Mouse (Mus musculus) liver, embryonic 14 days (tissue): ENCODE measurements around the gene Zcchc2. TPM values are rescaled to one million over a fixed set of nuclear protein-coding genes. Genes with fewer than 3 reads are reported as not detected.

Source experiments
- polyA plus RNA-seq: library from polyadenylated mRNA; depleted of rRNA; stranded (reverse); fragments of >200 nt; gene quantifications from 2 replicates; pipeline ENCODE4 v1.2.3, GENCODE M21; 2012; rRNA removed

Gene Zcchc2
- polyA plus RNA-seq: 4.2 and 4.7 TPM in 2 replicates

DNA sequence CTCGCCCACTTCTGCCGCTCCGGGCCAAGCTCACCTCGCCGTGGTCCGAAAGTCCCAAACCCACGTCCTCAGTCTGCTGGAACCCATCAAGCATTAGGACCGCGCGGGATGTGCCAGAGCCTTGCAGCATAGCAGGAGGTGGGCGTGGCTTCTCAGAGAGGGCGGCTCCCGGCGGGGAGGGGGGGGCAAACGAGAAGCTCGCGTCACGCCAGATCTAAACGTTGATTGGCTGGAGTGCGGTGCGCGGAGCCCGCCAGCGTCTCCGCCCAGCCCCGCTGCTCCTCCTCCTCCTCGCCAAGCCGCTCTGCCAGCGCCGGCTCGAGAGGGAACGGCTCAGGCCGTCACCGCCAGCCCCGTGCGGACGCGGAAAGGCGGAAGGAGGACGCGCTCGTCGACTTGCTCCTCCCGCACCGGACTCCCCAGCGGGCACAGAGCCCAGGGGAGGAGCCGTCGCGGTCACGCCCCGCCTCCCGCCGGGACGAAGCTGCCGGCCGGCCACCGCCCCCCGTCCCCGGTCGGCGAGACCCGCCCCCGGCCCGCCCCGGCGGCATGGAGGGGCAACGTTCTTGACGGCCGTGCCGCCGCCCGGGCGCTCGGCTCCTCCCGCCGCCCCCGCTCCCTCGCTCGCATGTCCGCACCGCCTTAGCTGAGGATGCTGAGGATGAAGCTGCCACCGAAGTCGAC, at the start of gene Zcchc2:
TSS of gene Zcchc2 (plus strand) at position 269 of the 684 bp plus-strand sequence.

Other genes starting within 250 kb of the Zcchc2 start
- 0.37 and 0.44 TPM in 2 replicates for gene Tnfrsf11a, start 209.7 kb upstream of the Zcchc2 start, polyA plus RNA-seq
- 1.1 and 1.3 TPM in 2 replicates for gene Phlpp1, start 181.3 kb downstream of the Zcchc2 start, polyA plus RNA-seq